Mouse (Mus musculus) liver, embryonic 14 days (tissue): ENCODE results near the gene Alkbh2. TPM values are rescaled to one million over a fixed set of nuclear protein-coding genes. Genes with fewer than 3 reads are reported as not detected.

Experiments
- polyA plus RNA-seq: library from polyadenylated mRNA; depleted of rRNA; stranded (reverse); fragments of >200 nt; gene quantifications from 2 replicates; pipeline ENCODE4 v1.2.3, GENCODE M21; 2012; rRNA removed

Alkbh2 gene
- polyA plus RNA-seq: 3.2 and 4.1 TPM in 2 replicates

DNA sequence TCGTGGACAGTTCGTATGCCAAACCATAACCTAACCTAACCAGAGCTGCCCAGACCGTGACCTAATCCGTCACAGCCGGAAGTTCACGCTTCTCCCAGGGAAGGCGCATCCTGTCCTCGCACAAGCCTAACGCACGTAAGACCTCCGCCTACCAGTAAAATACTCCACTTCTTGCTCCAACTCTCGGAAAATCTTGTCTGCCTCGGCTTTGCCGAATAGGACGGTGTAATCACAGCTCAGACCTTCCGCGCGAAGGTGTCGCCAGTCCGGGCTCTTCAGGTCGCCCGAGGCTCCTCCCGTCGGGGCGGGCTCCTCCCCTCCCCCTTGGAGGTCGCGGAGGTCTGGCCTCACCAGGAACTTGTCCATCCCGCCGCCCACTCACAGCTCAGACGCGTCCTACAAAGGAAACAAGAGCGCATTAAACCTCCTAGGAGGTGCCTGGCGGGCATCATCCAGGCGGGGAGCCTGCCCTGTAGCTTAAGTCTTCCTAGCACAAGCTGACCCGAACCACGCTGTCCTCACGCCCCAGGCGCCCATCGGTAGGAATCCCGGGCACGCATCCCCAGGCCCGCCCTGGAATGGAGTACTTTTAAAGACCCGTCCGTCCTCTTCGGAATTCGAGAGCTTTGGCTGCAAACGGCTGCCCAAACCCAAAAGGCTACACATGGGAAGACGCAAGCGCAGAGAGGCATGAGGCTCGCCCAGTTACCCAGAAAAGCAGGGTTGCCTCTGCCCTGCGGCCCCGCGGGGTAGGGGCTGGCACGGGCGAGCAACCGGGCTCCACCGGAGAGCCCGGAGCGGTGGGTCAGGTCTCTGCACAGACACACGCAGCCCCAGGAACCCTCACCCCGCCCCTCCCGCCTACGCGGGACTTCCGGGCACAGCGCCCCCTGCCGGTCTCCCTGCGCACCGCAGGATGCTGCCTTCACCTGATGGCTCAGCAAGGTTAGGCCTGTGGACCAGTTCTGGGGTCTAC, at the start of gene Alkbh2:
Alkbh2 (minus strand) TSS at position 845 of the 976 bp plus-strand sequence.

DNA sequence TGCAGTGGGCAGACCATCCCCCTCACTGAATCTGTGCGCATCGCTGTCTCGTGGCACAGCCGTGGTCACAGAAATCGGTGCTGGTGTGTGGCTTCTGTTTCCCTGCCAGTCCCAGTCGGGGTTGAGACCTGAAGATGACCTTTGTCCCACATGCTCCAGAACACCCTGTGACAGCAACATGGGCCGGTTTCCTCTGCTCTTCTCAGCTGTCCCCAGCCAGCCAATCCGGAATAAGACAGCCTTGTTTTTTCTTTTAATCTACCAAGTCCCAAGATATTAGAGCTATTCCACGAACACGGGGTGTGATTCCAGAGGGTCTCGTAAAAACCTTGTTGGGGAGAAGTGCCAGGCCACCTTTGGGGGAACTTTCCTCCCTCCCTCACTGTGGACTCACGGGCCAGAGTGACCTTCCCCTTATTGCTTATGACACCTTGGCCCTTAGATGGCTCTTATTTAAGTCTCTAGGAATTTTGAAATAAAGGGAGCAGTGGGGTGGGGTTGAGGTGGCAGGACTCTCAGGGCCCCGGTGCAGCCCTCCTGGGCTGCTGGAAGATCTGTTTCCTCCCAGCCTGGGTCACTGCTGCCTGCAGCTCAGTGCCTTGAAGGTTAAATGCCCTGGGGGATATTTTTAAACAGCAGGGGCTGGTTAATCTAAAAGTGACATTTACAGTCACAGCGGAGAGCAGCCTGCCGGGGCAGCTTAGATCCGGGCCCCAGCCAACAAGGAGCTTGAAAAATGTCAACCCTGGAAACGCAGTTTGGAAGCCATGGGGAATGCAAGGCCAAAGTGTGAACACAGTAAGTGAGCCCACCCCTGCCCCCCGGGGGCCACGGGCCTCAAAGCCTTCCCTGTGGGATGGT, 18.2 kb upstream of the Alkbh2 start, which contains the start of gene Acacb:
Acacb (plus strand) TSS at position 508 of the 861 bp plus-strand sequence.

DNA sequence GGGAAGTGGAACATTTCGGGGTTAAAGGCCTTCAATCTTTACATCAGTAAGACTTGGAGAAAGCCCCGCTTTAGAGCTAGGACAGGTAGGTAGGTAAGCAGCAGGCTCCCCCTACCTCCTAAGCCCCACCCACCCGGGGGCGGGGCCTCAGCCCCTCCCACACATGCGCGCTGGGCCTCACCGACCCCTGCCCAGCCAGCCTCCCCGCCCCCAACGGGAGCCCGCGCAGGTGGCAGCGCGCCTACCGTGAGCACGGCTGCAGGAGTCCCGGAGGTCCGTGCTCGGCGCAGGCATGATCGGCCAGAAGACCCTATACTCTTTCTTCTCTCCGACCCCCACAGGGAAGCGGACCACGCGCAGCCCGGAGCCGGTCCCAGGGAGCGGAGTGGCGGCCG, 2.2 kb upstream of the Alkbh2 start, which contains the start of gene Ung:
Ung (plus strand) TSS at position 176 of the 395 bp plus-strand sequence.

DNA sequence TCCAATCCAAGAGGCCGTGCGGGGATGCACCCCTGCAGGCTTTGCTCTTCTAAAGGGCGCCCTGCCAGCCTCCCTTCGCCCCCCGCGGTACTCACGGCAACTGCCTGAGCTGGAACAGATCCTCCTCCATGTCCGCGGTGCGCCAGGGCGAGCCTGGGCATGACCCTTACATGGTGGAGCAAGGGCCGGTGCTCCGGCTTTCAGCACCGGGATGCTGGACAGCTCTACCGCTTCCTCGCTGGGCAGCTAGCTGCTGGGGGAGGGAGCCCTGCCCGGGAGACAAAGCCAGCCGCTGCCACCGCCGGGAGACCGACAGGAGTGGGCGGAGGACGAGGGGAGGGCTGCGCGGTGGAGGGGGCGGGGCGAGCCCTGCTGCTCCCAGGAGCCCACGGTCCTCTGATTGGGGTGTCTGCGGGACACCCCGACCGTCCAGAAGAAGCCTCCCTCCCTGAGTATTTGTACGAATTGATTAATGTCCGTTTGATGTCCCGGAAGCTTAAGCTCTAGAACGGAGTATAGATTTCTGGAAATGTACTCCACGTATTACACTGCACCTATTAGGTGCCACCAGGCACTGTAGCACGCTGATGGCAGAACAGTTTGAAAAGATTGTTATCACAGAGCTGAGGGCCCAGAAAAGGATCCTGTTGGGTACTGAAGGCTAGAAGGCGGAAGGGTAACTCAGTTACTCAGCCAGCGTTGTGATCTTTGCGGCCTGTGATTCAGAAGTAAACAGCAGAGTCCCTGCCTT, 36.8 kb downstream of the Alkbh2 start, which contains the start of gene Svop:
Svop (minus strand) TSS at position 514 of the 751 bp plus-strand sequence.

Other genes starting within 250 kb of the Alkbh2 start
- 25.3 and 27.4 TPM in 2 replicates for gene Coro1c, start 219.5 kb downstream of the Alkbh2 start, polyA plus RNA-seq
- gene Ssh1, start 134.3 kb downstream of the Alkbh2 start, polyA plus RNA-seq: 4.8 and 5.0 TPM in 2 replicates
- 0.02 and 0.06 TPM in 2 replicates for gene Dao, start 124.5 kb downstream of the Alkbh2 start, polyA plus RNA-seq
- gene Usp30, start 62.8 kb downstream of the Alkbh2 start, polyA plus RNA-seq: 3.7 TPM in 2 replicates
- 0.01 TPM in 1 of 2 replicates, not detected in the other for gene Svop, start 36.6 kb downstream of the Alkbh2 start, polyA plus RNA-seq
- 13.1 and 14.4 TPM in 2 replicates for gene Ung, start 2.2 kb upstream of the Alkbh2 start, polyA plus RNA-seq
- gene Acacb, start 18.3 kb upstream of the Alkbh2 start, polyA plus RNA-seq: 0.14 and 0.22 TPM in 2 replicates
- gene Foxn4, start 145.6 kb upstream of the Alkbh2 start, polyA plus RNA-seq: not detected in 2 replicates
- gene Myo1h, start 160.9 kb upstream of the Alkbh2 start, polyA plus RNA-seq: 0.10 and 0.14 TPM in 2 replicates